Mouse (Mus musculus): Measurements from ENCODE around the gene Sh3bgrl2. TPM values are rescaled to one million over a fixed set of nuclear protein-coding genes. Genes with fewer than 3 reads are reported as not detected.

The Sh3bgrl2 gene
- total and polyA plus RNA-seq, 3 experiments: not detected

DNA sequence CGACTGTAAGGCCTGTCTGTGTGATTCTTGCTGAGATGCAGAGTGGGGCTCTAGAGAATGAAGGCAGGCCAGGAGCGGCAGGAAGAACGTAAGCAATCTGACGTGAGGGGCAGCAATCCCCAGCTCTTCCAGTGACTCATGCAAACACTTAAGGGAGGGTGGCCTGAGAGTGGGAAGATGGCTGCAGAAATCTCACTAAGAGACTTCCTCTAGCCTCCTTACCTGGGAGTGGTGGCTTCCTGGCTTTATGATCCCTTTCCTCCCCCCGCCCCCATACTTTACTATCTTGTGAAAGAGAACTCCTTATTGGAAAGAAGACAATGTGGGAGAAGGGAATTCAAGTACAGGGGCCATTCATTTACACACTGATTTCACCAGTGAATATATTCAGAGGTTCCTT is 106.5 kb downstream of the Sh3bgrl2 start:
- H3K79me2 ChIP-seq (ENCODE audit: control insufficient read depth, insufficient read depth, low read length, poor library complexity): no peaks in the 10 kb centered on the region
- H3K4me3 ChIP-seq (ENCODE audit: control insufficient read depth in 1 of 2, insufficient read depth in 1 of 2, low read depth in 2 of 2, low read length in 2 of 2): no peak overlapping the region
- TF ChIP-seq GABPA (IDR thresholded peaks at IDR 0.05; ENCODE audit: low read depth, low read length) (no peak), ZC3H11A (IDR thresholded peaks at IDR 0.05; ENCODE audit: low read depth, low read length) (no peak), MYB (IDR thresholded peaks at IDR 0.05; ENCODE audit: low read depth, low read length) (no peak), POLR2AphosphoS2 (IDR thresholded peaks at IDR 0.05; ENCODE audit: low read length) (no peak), TAL1 (IDR thresholded peaks at IDR 0.05; ENCODE audit: low read length) (no peak), JUND (IDR thresholded peaks at IDR 0.05; ENCODE audit: low read depth, low read length) (no peak), MXI1 (IDR thresholded peaks at IDR 0.05; ENCODE audit: low read depth, low read length) (no peak), HCFC1 (IDR thresholded peaks at IDR 0.05; ENCODE audit: low read depth, low read length) (no peak), POLR2A (IDR thresholded peaks at IDR 0.05; ENCODE audit: control insufficient read depth in 1 of 2, insufficient read depth in 1 of 2, low read depth in 1 of 2, low read length in 2 of 2, poor library complexity in 1 of 2) (no peak), BHLHE40 (IDR thresholded peaks at IDR 0.05; ENCODE audit: borderline replicate concordance, low read depth, low read length) (no peak), CTCF (IDR thresholded peaks at IDR 0.05 in 2 of 3, conservative IDR thresholded peaks at IDR 0.05 in 1 of 3; ENCODE audit: control insufficient read depth in 1 of 3, insufficient read depth in 1 of 3, low read depth in 2 of 3, low read length in 3 of 3, poor library complexity in 1 of 3, severe bottlenecking in 1 of 3) (no peak)
- no peak overlapping the region for H3K9ac ChIP-seq (ENCODE audit: control insufficient read depth, low read depth, low read length, poor library complexity, severe bottlenecking)
- DNase-seq (ENCODE audit: low read depth, low spot score): no peak
- H3K27me3 ChIP-seq (ENCODE audit: control insufficient read depth in 1 of 2, insufficient read depth in 2 of 2, low read length in 2 of 2): no peaks in the 10 kb centered on the region
- no peaks in the 10 kb centered on the region for H3K4me1 ChIP-seq (ENCODE audit: control insufficient read depth in 1 of 2, insufficient read depth in 2 of 2, low read length in 2 of 2)
- no peaks in the 10 kb centered on the region for H3K9me3 ChIP-seq (replicated peaks; ENCODE audit: insufficient read depth, low read length)
- no peaks in the 10 kb centered on the region for H3K36me3 ChIP-seq (ENCODE audit: control insufficient read depth in 1 of 2, insufficient read depth in 2 of 2, low read length in 2 of 2)
- no peak overlapping the region for H3K27ac ChIP-seq (ENCODE audit: control insufficient read depth, low read depth, low read length)

DNA sequence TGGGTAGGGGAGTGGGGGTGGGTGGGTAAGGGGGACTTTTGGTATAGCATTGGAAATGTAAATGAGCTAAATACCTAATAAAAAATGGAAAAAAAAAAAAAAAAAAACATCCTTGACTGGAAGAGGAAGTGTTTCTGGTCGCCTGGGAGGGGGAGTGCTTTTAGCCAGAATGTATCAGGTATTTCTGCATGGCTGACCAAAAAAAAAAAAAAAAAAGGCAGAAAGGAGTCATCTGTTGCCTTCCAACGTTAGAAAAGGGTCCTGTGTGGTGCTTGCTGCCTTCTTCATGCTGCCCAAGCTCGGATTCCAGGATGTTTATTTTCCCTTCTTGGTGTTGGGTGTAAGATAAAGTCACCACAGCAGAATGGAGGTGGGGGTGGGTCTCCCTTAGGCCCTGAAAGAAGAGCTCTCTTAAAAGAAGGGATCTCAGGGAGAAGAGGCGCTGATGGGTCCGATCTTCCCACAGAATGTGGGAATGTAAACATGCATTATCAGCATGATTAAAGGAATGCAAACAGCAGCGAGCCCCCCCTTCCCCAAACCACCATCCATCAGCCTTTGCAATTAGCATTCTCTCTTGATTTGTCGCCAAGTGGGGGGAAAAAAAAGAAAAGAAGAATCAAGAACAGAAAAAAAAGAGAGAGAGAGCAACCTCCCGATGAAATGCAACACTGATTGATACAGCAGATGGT is 109.0 kb downstream of the Sh3bgrl2 start:
- Histone ChIP-seq H3K79me2 (ENCODE audit: control insufficient read depth, insufficient read depth, low read length, poor library complexity) (no peaks in the 10 kb centered on the region), H3K36me3 (ENCODE audit: control insufficient read depth in 1 of 2, insufficient read depth in 2 of 2, low read length in 2 of 2) (no peaks in the 10 kb centered on the region), H3K27ac (ENCODE audit: control insufficient read depth, low read depth, low read length) (no peak overlapping the region), H3K9me3 (replicated peaks; ENCODE audit: insufficient read depth, low read length) (no peaks in the 10 kb centered on the region), H3K4me1 (ENCODE audit: control insufficient read depth in 1 of 2, insufficient read depth in 2 of 2, low read length in 2 of 2) (no peaks in the 10 kb centered on the region), H3K4me3 (ENCODE audit: control insufficient read depth in 1 of 2, insufficient read depth in 1 of 2, low read depth in 2 of 2, low read length in 2 of 2) (no peak overlapping the region), H3K27me3 (ENCODE audit: control insufficient read depth in 1 of 2, insufficient read depth in 2 of 2, low read length in 2 of 2) (no peaks in the 10 kb centered on the region), H3K9ac (ENCODE audit: control insufficient read depth, low read depth, low read length, poor library complexity, severe bottlenecking) (no peak overlapping the region)
- TF ChIP-seq TBP (IDR thresholded peaks at IDR 0.05; ENCODE audit: low read depth, low read length): no peak
- TF ChIP-seq ZKSCAN1 (IDR thresholded peaks at IDR 0.05; ENCODE audit: low read depth, low read length): no peak
- no peak for TF ChIP-seq MAZ (IDR thresholded peaks at IDR 0.05; ENCODE audit: low read depth, low read length)
- no peak for TF ChIP-seq MYC (IDR thresholded peaks at IDR 0.05; ENCODE audit: low read depth, low read length)
- TF ChIP-seq MYB (IDR thresholded peaks at IDR 0.05; ENCODE audit: low read depth, low read length): no peak
- TF ChIP-seq POLR2A (IDR thresholded peaks at IDR 0.05; ENCODE audit: control insufficient read depth in 1 of 2, insufficient read depth in 1 of 2, low read depth in 1 of 2, low read length in 2 of 2, poor library complexity in 1 of 2): no peak
- no peak for TF ChIP-seq ELF1 (IDR thresholded peaks at IDR 0.05; ENCODE audit: low read depth, low read length)
- no peak for TF ChIP-seq RAD21 (IDR thresholded peaks at IDR 0.05; ENCODE audit: low read depth, low read length)
- no peak for TF ChIP-seq CHD2 (IDR thresholded peaks at IDR 0.05; ENCODE audit: low read length)
- no peak for TF ChIP-seq SIN3A (IDR thresholded peaks at IDR 0.05; ENCODE audit: low read length)
- TF ChIP-seq KAT2A (conservative IDR thresholded peaks at IDR 0.05; ENCODE audit: low read depth, low read length): no peak
- DNase-seq (ENCODE audit: low read depth, low spot score): no peak

All from MEL (cell line).